Comparison of ENCODE assay signal across 14 mouse cellular contexts in genomic region chr9:103471784-103472183, GRCm38 (mm10). TPM values are rescaled to one million over a fixed set of nuclear protein-coding genes. Genes with fewer than 3 reads are reported as not detected.
DNase-seq lines count a peak whose midpoint lies in the region; ATAC-seq and TF ChIP-seq lines count a peak whose summit lies in the region.
"Had no signal": no experiment of that assay in that cellular context is flagged by ENCODE, and none has a peak within 500 bp of the region (broad histone marks: within the 10 kb centered on the region; RNA-seq: fewer than 3 reads in every experiment).

No protein-coding gene starts in this region.

- no peak for TF ChIP-seq POLR2A in brain, embryonic 14.5 days (IDR thresholded peaks at IDR 0.05; ENCODE audit: borderline replicate concordance, extremely low read depth, insufficient read depth, insufficient read length, poor library complexity, severe bottlenecking)

- 17% methylated on average over 11 of the region's 11 CpGs for WGBS in kidney, postnatal 0 days
- WGBS in hindbrain, embryonic 12.5 days = 25% methylated on average over 11 of the region's 11 CpGs
- 12% methylated on average over 11 of the region's 11 CpGs for WGBS in midbrain, embryonic 14.5 days

- 0 out of 2 replicates have a peak, but pooled peaks cover 2% of the 10 kb centered on the region for H3K4me1 ChIP-seq in kidney, postnatal 0 days (replicated peaks; ENCODE audit: insufficient read depth, low read length)
- H3K4me1 ChIP-seq in hindbrain, embryonic 12.5 days = peaks cover 31% of the 10 kb centered on the region
- H3K4me1 ChIP-seq in midbrain, embryonic 14.5 days (ENCODE audit: control insufficient read depth, insufficient read depth, low read length) = peaks cover 40% of the 10 kb centered on the region

- DNase-seq in kidney, postnatal 0 days (ENCODE audit: low spot score) = no peak
- no peak for DNase-seq in kidney, adult 11 months
- DNase-seq in brain, embryonic 14.5 days (ENCODE audit: low read depth) = peak; percentile 53
- peak; percentile 61 for DNase-seq in midbrain, embryonic 14.5 days
- DNase-seq in gastrocnemius, postnatal 25 days = no peak
- DNase-seq in right cerebral cortex, adult 2 months (ENCODE audit: low spot score in 2 of 2) = no peak
- DNase-seq: adrenal gland, adult 2 months; cerebellum, postnatal 10 days; gastrocnemius, postnatal 36 days had no signal

- no peak overlapping the region for H3K27ac ChIP-seq in kidney, postnatal 0 days
- no peak overlapping the region for H3K27ac ChIP-seq in hindbrain, embryonic 12.5 days
- peak overlapping the region; percentile 57; the same call in 1 of the 2 replicates for H3K27ac ChIP-seq in midbrain, embryonic 14.5 days (replicated peaks; ENCODE audit: low read depth, low read length)
- H3K27ac ChIP-seq: forebrain, embryonic 12.5 days; liver, embryonic 15.5 days; macrophage had no signal

- H3K4me3 ChIP-seq in kidney, postnatal 0 days (replicated peaks; ENCODE audit: low read depth, low read length) = no peak overlapping the region
- H3K4me3 ChIP-seq in hindbrain, embryonic 12.5 days = no peak overlapping the region
- H3K4me3 ChIP-seq in midbrain, embryonic 14.5 days (replicated peaks; ENCODE audit: low read depth, low read length) = no peak overlapping the region
- H3K4me3 ChIP-seq: forebrain, embryonic 12.5 days; liver, embryonic 15.5 days had no signal

- ATAC-seq in kidney, postnatal 0 days (replicated peaks; ENCODE audit: low FRiP score, low read depth) = no peak
- ATAC-seq in hindbrain, embryonic 12.5 days (ENCODE audit: low FRiP score) = no peak
- ATAC-seq in midbrain, embryonic 14.5 days (ENCODE audit: low FRiP score, low TSS enrichment) = no peak

- TF ChIP-seq CTCF in kidney, postnatal 0 days (IDR thresholded peaks at IDR 0.05; ENCODE audit: low read depth) = no peak
- TF ChIP-seq CTCF in brain, embryonic 14.5 days (IDR thresholded peaks at IDR 0.05; ENCODE audit: borderline replicate concordance, extremely low read depth, insufficient read depth, insufficient read length) = no peak

- H3K36me3 ChIP-seq in kidney, postnatal 0 days (ENCODE audit: insufficient read depth, low read length) = no peaks in the 10 kb centered on the region
- no peaks in the 10 kb centered on the region for H3K36me3 ChIP-seq in hindbrain, embryonic 12.5 days
- H3K36me3 ChIP-seq in midbrain, embryonic 14.5 days (ENCODE audit: control insufficient read depth, insufficient read depth, low read length) = no peaks in the 10 kb centered on the region
- H3K36me3 ChIP-seq: forebrain, embryonic 12.5 days; liver, embryonic 15.5 days had no signal

- no peaks in the 10 kb centered on the region for H3K27me3 ChIP-seq in kidney, postnatal 0 days (ENCODE audit: insufficient read depth, low read length)
- 0 out of 2 replicates have a peak, but pooled peaks cover 5% of the 10 kb centered on the region for H3K27me3 ChIP-seq in hindbrain, embryonic 12.5 days
- H3K27me3 ChIP-seq in midbrain, embryonic 14.5 days (ENCODE audit: control insufficient read depth, insufficient read depth, low read length) = no peaks in the 10 kb centered on the region
- H3K27me3 ChIP-seq: CH12.LX; forebrain, embryonic 12.5 days; liver, embryonic 15.5 days had no signal

- peak overlapping the region; percentile 4; the same call in 1 of the 2 replicates for H3K4me2 ChIP-seq in kidney, postnatal 0 days (ENCODE audit: low read length)
- H3K4me2 ChIP-seq in hindbrain, embryonic 12.5 days (replicated peaks) = peak overlapping the region; percentile 18; the same call in 1 of the 2 replicates
- H3K4me2 ChIP-seq in midbrain, embryonic 14.5 days (ENCODE audit: low read length) = peak overlapping the region; percentile 25
- H3K4me2 ChIP-seq: forebrain, embryonic 12.5 days; liver, embryonic 15.5 days had no signal

- H3K9me3 ChIP-seq in kidney, postnatal 0 days (replicated peaks; ENCODE audit: low read length) = no peaks in the 10 kb centered on the region
- no peaks in the 10 kb centered on the region for H3K9me3 ChIP-seq in hindbrain, embryonic 12.5 days (replicated peaks)
- H3K9me3 ChIP-seq in midbrain, embryonic 14.5 days (ENCODE audit: control insufficient read depth, low read length) = no peaks in the 10 kb centered on the region
- H3K9me3 ChIP-seq: forebrain, embryonic 12.5 days; liver, embryonic 15.5 days had no signal

- H3K9ac ChIP-seq in kidney, postnatal 0 days (ENCODE audit: low read depth, low read length) = no peak overlapping the region
- H3K9ac ChIP-seq in hindbrain, embryonic 12.5 days = no peak overlapping the region
- H3K9ac ChIP-seq in midbrain, embryonic 14.5 days (replicated peaks; ENCODE audit: low read length) = no peak overlapping the region
- H3K9ac ChIP-seq: forebrain, embryonic 12.5 days; liver, embryonic 15.5 days had no signal

RNA-seq across cellular contexts. Expression of gene Bfsp2, which starts 8.4 kb away (rescaled TPM):
- 0.61 and 0.96 TPM in 2 replicates for polyA plus RNA-seq in kidney, postnatal 0 days (2015; fragmentation: Nextera tagmentation; extraction: Ambion mirVana)
- 1.8 and 2.1 TPM in 2 replicates for polyA plus RNA-seq in brain, embryonic 14.5 days (2012; rRNA removed)
- polyA plus RNA-seq in hindbrain, embryonic 12.5 days (2016; fragmentation: Nextera tagmentation; extraction: Ambion mirVana) = 2.1 and 2.2 TPM in 2 replicates
- polyA plus RNA-seq in midbrain, embryonic 14.5 days (2014; fragmentation: Nextera tagmentation; extraction: Ambion mirVana) = 2.7 and 4.0 TPM in 2 replicates
- under 1 TPM; 0.48 to 0.49 TPM for total RNA-seq in gastrocnemius, postnatal 25 days (2021)
- total RNA-seq: adrenal gland, adult 2 months had no signal
- polyA plus RNA-seq: adrenal gland, adult 2 months; macrophage had no signal

Comparison
In these comparisons a context has a peak if more than half of its experiments do, and no peak if none do; other contexts are left out.
1. DNase-seq: peak in brain, embryonic 14.5 days (single experiment) and midbrain, embryonic 14.5 days (single experiment); none in kidney, postnatal 0 days (single experiment), kidney, adult 11 months (single experiment), gastrocnemius, postnatal 25 days (single experiment) and right cerebral cortex, adult 2 months (0 of 2).
2. Peak in every context shown above with its lines, with median percentiles within 50 percentile points of each other: H3K4me2 ChIP-seq.